Mouse (Mus musculus) left cerebral cortex, adult 9 months (tissue): ENCODE data around the gene Disp2.
A peak's percentile ranks its signal among the peaks of the same experiment; 100 is the strongest.

Experiments
- DNase-seq, 2 experiments: peaks; one replicate each; pipeline ENCODE4 v3.0.0; 2022; ENCODE audit warnings: low spot score in 2 of 2

Gene Disp2

GRCm38 (mm10) chr2:118759828-118760227 lies 19.7 kb upstream of the Disp2 start:
- DNase-seq, result no peak

- DNase-seq, result no peak
These were observed 19.1 kb upstream of the Disp2 start for GRCm38 (mm10) chr2:118760311-118761025.

- DNase-seq, result no peak
These were observed 18.2 kb upstream of the Disp2 start for GRCm38 (mm10) chr2:118761358-118761757.

- DNase-seq, result peak; percentile 70 to 89
These were observed 17.4 kb upstream of the Disp2 start, which contains the start of gene Ccdc9b for GRCm38 (mm10) chr2:118761906-118762783. TSS of gene Ccdc9b (minus strand) at chr2:118762661.

- DNase-seq, result no peak
These were observed 16.8 kb upstream of the Disp2 start for GRCm38 (mm10) chr2:118762784-118763148.

GRCm38 (mm10) chr2:118763469-118763868 lies 16.1 kb upstream of the Disp2 start:
- peak in 1 of 2 experiments; percentile 61 for DNase-seq

GRCm38 (mm10) chr2:118764094-118764831 lies 15.3 kb upstream of the Disp2 start:
- DNase-seq, result peak in 1 of 2 experiments; percentile 64

- DNase-seq, result no peak
These were observed 14.6 kb upstream of the Disp2 start for GRCm38 (mm10) chr2:118764875-118765274.

GRCm38 (mm10) chr2:118766041-118767033 lies 13.2 kb upstream of the Disp2 start:
- DNase-seq, result no peak

- no peak for DNase-seq
These were observed 7.2 kb upstream of the Disp2 start, which contains the start of gene Phgr1 for GRCm38 (mm10) chr2:118772158-118772874. TSS of gene Phgr1 (plus strand) at chr2:118772769.

GRCm38 (mm10) chr2:118774536-118774935 lies 5.0 kb upstream of the Disp2 start:
- no peak for DNase-seq

GRCm38 (mm10) chr2:118775396-118775795 lies 4.1 kb upstream of the Disp2 start:
- peak in 1 of 2 experiments; percentile 49 for DNase-seq

GRCm38 (mm10) chr2:118775846-118776245 lies 3.7 kb upstream of the Disp2 start:
- DNase-seq, result peak; percentile 59 to 82

- no peak for DNase-seq
These were observed 3.2 kb upstream of the Disp2 start for GRCm38 (mm10) chr2:118776295-118776694.

- DNase-seq, result no peak
These were observed 1.1 kb upstream of the Disp2 start for GRCm38 (mm10) chr2:118778418-118778817.

GRCm38 (mm10) chr2:118779065-118779464 lies 454 bp upstream of the Disp2 start:
- DNase-seq, result no peak

- DNase-seq, result no peak
These were observed 1.6 kb downstream of the Disp2 start for GRCm38 (mm10) chr2:118781115-118781514.

GRCm38 (mm10) chr2:118782303-118782702 lies 2.8 kb downstream of the Disp2 start:
- DNase-seq, result no peak

GRCm38 (mm10) chr2:118783093-118783492 lies 3.6 kb downstream of the Disp2 start:
- DNase-seq, result no peak

GRCm38 (mm10) chr2:118783663-118784062 lies 4.1 kb downstream of the Disp2 start:
- no peak for DNase-seq
